ENCODE assay signal across 8 mouse cellular contexts in genomic region chr2:57616525-57617225, GRCm38 (mm10).
DNase-seq lines count a peak whose midpoint lies in the region; ATAC-seq lines count a peak whose summit lies in the region.

No protein-coding gene starts in this region.

- WGBS in hindbrain, embryonic 10.5 days, result 2% methylated on average over 19 of the region's 19 CpGs
- WGBS in limb, embryonic 15.5 days, result 6% methylated on average over 19 of the region's 19 CpGs
- 4% methylated on average over 19 of the region's 19 CpGs for WGBS in stomach, embryonic 14.5 days

- peak overlapping the region; percentile 50 for H3K4me3 ChIP-seq in hindbrain, embryonic 10.5 days
- H3K4me3 ChIP-seq in limb, embryonic 15.5 days, result peak overlapping the region; percentile 21
- peak overlapping the region; percentile 27 for H3K4me3 ChIP-seq in stomach, embryonic 14.5 days (ENCODE audit: low read depth, low read length)

- no peak overlapping the region for H3K9ac ChIP-seq in limb, embryonic 15.5 days
- peak overlapping the region; percentile 15; the same call in 1 of the 2 replicates for H3K9ac ChIP-seq in stomach, embryonic 14.5 days (replicated peaks; ENCODE audit: low read depth, low read length)

- no peaks in the 10 kb centered on the region for H3K36me3 ChIP-seq in hindbrain, embryonic 10.5 days
- H3K36me3 ChIP-seq in limb, embryonic 15.5 days, result no peaks in the 10 kb centered on the region
- H3K36me3 ChIP-seq in stomach, embryonic 14.5 days (ENCODE audit: control insufficient read depth, insufficient read depth, low read length), result no peaks in the 10 kb centered on the region

- peak; percentile 80 for ATAC-seq in cerebellum, adult (ENCODE audit: insufficient number of reproducible peaks, low FRiP score, low TSS enrichment)
- no peak for ATAC-seq in limb, embryonic 15.5 days (ENCODE audit: insufficient number of reproducible peaks, low FRiP score, low TSS enrichment, low read depth)
- no peak for ATAC-seq in stomach, embryonic 14.5 days (ENCODE audit: insufficient number of reproducible peaks, insufficient read depth, low FRiP score, low read depth)

- peak overlapping the region; percentile 45 for H3K4me2 ChIP-seq in limb, embryonic 15.5 days
- H3K4me2 ChIP-seq in stomach, embryonic 14.5 days (replicated peaks; ENCODE audit: low read depth, low read length), result peak overlapping the region; percentile 57

- H3K27me3 ChIP-seq in hindbrain, embryonic 10.5 days (ENCODE audit: insufficient read depth, poor library complexity, severe bottlenecking), result 0 out of 2 replicates have a peak, but pooled peaks cover 4% of the 10 kb centered on the region
- H3K27me3 ChIP-seq in limb, embryonic 15.5 days, result peaks cover 4% of the 10 kb centered on the region; the same call in 1 of the 2 replicates
- no peaks in the 10 kb centered on the region for H3K27me3 ChIP-seq in stomach, embryonic 14.5 days (ENCODE audit: control insufficient read depth, insufficient read depth, low read length)

- peaks cover 33% of the 10 kb centered on the region for H3K4me1 ChIP-seq in hindbrain, embryonic 10.5 days (replicated peaks)
- peaks cover 5% of the 10 kb centered on the region; the same call in 1 of the 2 replicates for H3K4me1 ChIP-seq in limb, embryonic 15.5 days
- no peaks in the 10 kb centered on the region for H3K4me1 ChIP-seq in stomach, embryonic 14.5 days (ENCODE audit: control insufficient read depth, insufficient read depth, low read length)

- DNase-seq in cerebellum, postnatal 4 days (ENCODE audit: low spot score in 2 of 2), result no peak
- peak; percentile 17 for DNase-seq in cerebellum, adult 8-10 months
- peak; percentile 15 for DNase-seq in hindbrain, embryonic 10.5 days (ENCODE audit: low spot score)
- DNase-seq in right cerebral cortex, postnatal 36 days (ENCODE audit: low spot score in 2 of 2), result no peak
- DNase-seq in thymus, postnatal 0 days (ENCODE audit: low spot score), result no peak

- peak overlapping the region; percentile 82 for H3K27ac ChIP-seq in hindbrain, embryonic 10.5 days
- H3K27ac ChIP-seq in limb, embryonic 15.5 days, result no peak overlapping the region
- no peak overlapping the region for H3K27ac ChIP-seq in stomach, embryonic 14.5 days (ENCODE audit: low read length)

- H3K9me3 ChIP-seq in hindbrain, embryonic 10.5 days, result no peaks in the 10 kb centered on the region
- H3K9me3 ChIP-seq in limb, embryonic 15.5 days, result no peaks in the 10 kb centered on the region
- no peaks in the 10 kb centered on the region for H3K9me3 ChIP-seq in stomach, embryonic 14.5 days (ENCODE audit: control insufficient read depth, low read depth, low read length)

Comparison
In these comparisons a context has a peak if more than half of its experiments do, and no peak if none do; other contexts are left out.
1. DNase-seq: peak in cerebellum, adult 8-10 months (single experiment) and hindbrain, embryonic 10.5 days (single experiment); none in cerebellum, postnatal 4 days (0 of 2), right cerebral cortex, postnatal 36 days (0 of 2) and thymus, postnatal 0 days (single experiment).
2. Peak in every context shown above with its lines, with median percentiles within 50 percentile points of each other: H3K4me3 ChIP-seq.